Mouse (Mus musculus) lung, embryonic 14.5 days (tissue): ENCODE results near the gene Comt. TPM values are rescaled to one million over a fixed set of nuclear protein-coding genes. Genes with fewer than 3 reads are reported as not detected.

Experiments used
- ATAC-seq: fragments of 200-750 bp; cut with Nextera tagmentation; 2 replicates; pipeline ENCODE4 v1.8.0; 2017; ENCODE audit warnings: mild to moderate bottlenecking, moderate TSS enrichment, moderate library complexity; ENCODE audit not compliant: insufficient read depth
- DNase-seq: peaks from one replicate; pipeline ENCODE4 v3.0.0-alpha.2; 2015
- H3K27ac ChIP-seq: fragments of 300-500 bp; sonication (generic); 2 replicates; pipeline ENCODE4 v1.5.1; 2014; ENCODE audit warnings: low read depth, mild to moderate bottlenecking, moderate library complexity
- H3K27me3 ChIP-seq: fragments of 300-500 bp; sonication (generic); 2 replicates; pipeline ENCODE4 v1.6.1; 2014; ENCODE audit warnings: low read length, control low read depth; ENCODE audit not compliant: insufficient read depth
- H3K36me3 ChIP-seq: fragments of 300-500 bp; sonication (generic); 2 replicates; pipeline ENCODE4 v1.6.1; 2014; ENCODE audit warnings: control low read depth; ENCODE audit not compliant: insufficient read depth
- H3K4me1 ChIP-seq: fragments of 300-500 bp; sonication (generic); 2 replicates; pipeline ENCODE4 v1.6.1; 2014; ENCODE audit warnings: antibody characterized with exemption, control low read depth; ENCODE audit not compliant: insufficient read depth
- H3K4me2 ChIP-seq: fragments of 300-500 bp; sonication (generic); 2 replicates; pipeline ENCODE4 v1.6.1; 2014; ENCODE audit warnings: mild to moderate bottlenecking
- H3K4me3 ChIP-seq: fragments of 300-500 bp; sonication (generic); 2 replicates; pipeline ENCODE4 v1.5.1; 2014; ENCODE audit warnings: low read depth, low read length
- H3K9ac ChIP-seq: fragments of 300-500 bp; sonication (generic); 2 replicates; pipeline ENCODE4 v1.6.1; 2014
- H3K9me3 ChIP-seq: fragments of 300-500 bp; sonication (generic); 2 replicates; pipeline ENCODE4 v1.6.1; 2016; ENCODE audit warnings: low read depth, low read length, control low read depth
- CTCF ChIP-seq: IDR thresholded peaks from 2 replicates; pipeline ENCODE4 v1.5.1; 2016; ENCODE audit warnings: antibody characterized with exemption, low read depth
- WGBS: fragments of 180-500 bp; shearing (Covaris S2); extraction: QIAGEN DNeasy Blood & Tissue Kit; methylation state at CpG from one replicate; pipeline ENCODE4 v1.1.7; 2014; 5-methylcytosine and 5-hydroxymethylcytosine counted together
- polyA plus RNA-seq: library from polyadenylated mRNA; unstranded; fragments of >200 nt; fragmentation: Nextera tagmentation; extraction: Ambion mirVana; gene quantifications from 2 replicates; pipeline ENCODE4 v1.2.1, GENCODE M21; 2014

Comt gene
- polyA plus RNA-seq, 1 experiment from 2014 or later: 97.0 TPM

DNA sequence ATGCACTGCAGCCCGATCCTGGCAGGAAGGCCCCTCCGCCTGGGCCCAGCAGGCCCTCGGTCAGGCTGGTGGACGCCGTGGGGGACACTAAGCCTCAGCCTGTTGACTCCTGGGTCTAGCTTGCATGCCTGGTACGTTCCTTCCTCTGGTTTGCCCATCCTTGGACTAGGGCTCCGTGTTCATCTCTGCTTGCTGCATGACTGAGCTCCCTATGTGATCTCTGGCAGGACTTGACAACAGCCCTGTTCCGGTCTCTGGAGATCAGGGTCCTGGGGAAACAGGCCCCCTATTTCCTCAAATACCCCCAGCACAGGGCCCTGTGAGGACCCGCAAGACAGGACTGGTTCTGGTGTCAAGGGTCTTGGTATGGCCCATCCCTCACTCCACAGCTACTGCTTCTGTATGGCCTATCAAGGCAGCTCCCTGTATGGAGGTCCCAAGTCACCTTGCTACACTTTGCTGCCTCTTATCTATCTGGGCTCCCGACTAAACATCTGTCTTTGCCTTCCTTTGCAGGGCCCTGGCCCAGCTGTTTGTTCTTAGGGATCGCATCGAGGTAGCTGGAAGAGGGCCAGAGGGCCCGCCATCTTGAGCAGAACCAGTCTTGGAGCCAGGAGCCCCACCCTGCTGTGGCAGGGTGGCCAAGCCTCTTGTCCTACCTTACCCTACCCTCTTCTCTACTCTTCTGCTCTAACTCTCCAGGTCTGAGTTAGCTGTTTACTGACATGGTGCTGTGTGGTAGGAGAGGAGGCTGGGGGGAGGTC, 21.4 kb downstream of the Comt start:
- peaks cover 73% of the 10 kb centered on the region for H3K36me3 ChIP-seq

GRCm38 (mm10) chr16:18403285-18403684, 23.4 kb downstream of the Comt start:
- no peak for TF ChIP-seq CTCF
- H3K9me3 ChIP-seq: no peaks in the 10 kb centered on the region
- H3K27me3 ChIP-seq: no peaks in the 10 kb centered on the region
- 86% methylated on average over 12 of the region's 12 CpGs for WGBS
- no peak overlapping the region for H3K4me2 ChIP-seq
- H3K9ac ChIP-seq: no peak overlapping the region
- DNase-seq (no peak), ATAC-seq (no peak)
- peaks cover 6% of the 10 kb centered on the region for H3K4me1 ChIP-seq
- no peak overlapping the region for H3K27ac ChIP-seq
- H3K4me3 ChIP-seq: no peak overlapping the region
- peaks cover 79% of the 10 kb centered on the region for H3K36me3 ChIP-seq

More for the DNA sequence above, 21.4 kb downstream of the Comt start:
- H3K9me3 ChIP-seq: no peaks in the 10 kb centered on the region
- H3K4me2 ChIP-seq: no peak overlapping the region
- peaks cover 6% of the 10 kb centered on the region for H3K4me1 ChIP-seq
- ATAC-seq: no peak
- H3K4me3 ChIP-seq: no peak overlapping the region
- H3K27me3 ChIP-seq: no peaks in the 10 kb centered on the region
- WGBS: 73% methylated on average over 13 of the region's 13 CpGs
- H3K27ac ChIP-seq: 0 out of 2 replicates have a peak overlapping the region, but pooled peaks have one; percentile 13
- no peak for TF ChIP-seq CTCF
- H3K9ac ChIP-seq: no peak overlapping the region
- no peak for DNase-seq

GRCm38 (mm10) chr16:18400472-18401216, 26.0 kb downstream of the Comt start:
- Histone ChIP-seq H3K27me3 (no peaks in the 10 kb centered on the region), H3K4me2 (no peak overlapping the region), H3K9ac (no peak overlapping the region), H3K4me1 (peaks cover 13% of the 10 kb centered on the region), H3K36me3 (peaks cover 84% of the 10 kb centered on the region), H3K9me3 (no peaks in the 10 kb centered on the region), H3K4me3 (no peak overlapping the region), H3K27ac (peak overlapping the region; percentile 76)
- ATAC-seq: peak; percentile 88
- TF ChIP-seq CTCF: no peak
- DNase-seq: peak; percentile 79
- 36% methylated on average over 7 of the region's 7 CpGs for WGBS

GRCm38 (mm10) chr16:18400028-18400427, 26.6 kb downstream of the Comt start:
- 60% methylated on average over 9 of the region's 9 CpGs for WGBS
- Histone ChIP-seq H3K4me2 (no peak overlapping the region), H3K9ac (no peak overlapping the region), H3K4me3 (no peak overlapping the region), H3K4me1 (peaks cover 16% of the 10 kb centered on the region), H3K9me3 (no peaks in the 10 kb centered on the region), H3K27ac (peak overlapping the region; percentile 76), H3K27me3 (no peaks in the 10 kb centered on the region), H3K36me3 (peaks cover 78% of the 10 kb centered on the region)
- DNase-seq: no peak
- no peak for ATAC-seq
- no peak for TF ChIP-seq CTCF

DNA sequence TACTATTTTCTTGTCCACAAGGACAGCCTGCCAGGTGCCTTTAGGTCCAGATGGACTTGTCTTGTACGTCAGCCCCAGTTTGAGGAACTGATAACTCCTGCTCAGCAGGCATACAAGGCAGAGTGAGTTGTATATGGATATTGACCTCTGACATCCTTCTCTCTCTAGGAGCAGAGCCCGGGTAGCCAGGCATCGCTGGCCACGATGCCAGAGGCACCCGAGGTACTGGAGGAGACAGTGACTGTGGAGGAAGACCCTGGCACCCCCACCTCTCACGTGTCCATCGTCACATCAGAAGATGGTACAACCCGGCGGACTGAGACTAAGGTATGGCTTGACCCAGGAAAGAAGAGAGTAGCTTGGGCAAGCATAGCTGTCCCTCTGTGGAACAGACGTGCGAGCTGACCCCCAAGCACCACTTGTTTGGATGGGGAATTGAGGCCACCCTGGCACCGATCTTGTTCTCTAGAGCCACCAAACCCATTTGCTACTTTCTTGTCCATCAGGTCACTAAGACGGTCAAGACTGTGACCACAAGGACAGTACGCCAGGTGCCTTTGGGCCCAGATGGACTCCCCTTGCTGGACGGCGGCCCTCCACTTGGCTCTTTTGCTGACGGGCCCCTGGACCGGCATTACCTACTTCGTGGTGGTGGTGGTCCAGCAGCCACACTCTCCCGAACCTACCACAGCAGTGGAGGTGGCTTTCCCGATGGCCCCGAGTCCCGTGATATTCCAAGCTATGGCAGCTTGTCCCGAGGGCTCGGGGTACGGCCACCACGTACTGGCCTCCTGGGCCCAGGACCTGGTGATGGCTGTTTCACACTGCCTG, 29.6 kb downstream of the Comt start:
- Histone ChIP-seq H3K9me3 (no peaks in the 10 kb centered on the region), H3K36me3 (peaks cover 49% of the 10 kb centered on the region), H3K4me1 (peaks cover 29% of the 10 kb centered on the region), H3K4me3 (no peak overlapping the region), H3K27ac (no peak overlapping the region; the same call in 1 of the 2 replicates), H3K27me3 (no peaks in the 10 kb centered on the region), H3K4me2 (no peak overlapping the region), H3K9ac (no peak overlapping the region)
- no peak for DNase-seq
- 95% methylated on average over 27 of the region's 27 CpGs for WGBS
- no peak for ATAC-seq
- TF ChIP-seq CTCF: no peak

DNA sequence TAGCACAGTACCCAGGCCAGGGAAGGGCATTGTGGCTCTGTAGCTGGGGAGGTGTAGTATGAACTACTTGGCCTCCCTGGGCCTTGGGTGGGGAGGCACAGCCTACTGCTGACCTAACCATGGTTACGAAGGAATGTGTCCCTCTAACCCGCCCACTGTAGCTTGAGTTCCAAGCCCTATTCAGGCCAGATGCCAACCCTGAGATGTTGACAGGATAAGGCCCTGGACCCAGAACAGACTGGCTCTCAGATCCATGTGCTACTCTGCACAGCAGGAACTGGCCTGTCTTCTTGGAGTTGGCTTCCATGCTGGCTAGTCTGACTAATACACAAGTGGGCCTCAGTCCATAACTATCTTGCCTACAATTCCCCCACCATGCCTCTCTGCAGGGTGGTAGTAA, 30.5 kb downstream of the Comt start:
- Histone ChIP-seq H3K4me3 (no peak overlapping the region), H3K36me3 (peaks cover 41% of the 10 kb centered on the region), H3K27me3 (no peaks in the 10 kb centered on the region), H3K9me3 (no peaks in the 10 kb centered on the region), H3K4me2 (peak overlapping the region; percentile 26; the same call in 1 of the 2 replicates), H3K9ac (no peak overlapping the region), H3K4me1 (peaks cover 27% of the 10 kb centered on the region), H3K27ac (peak overlapping the region; percentile 73; the same call in 1 of the 2 replicates)
- TF ChIP-seq CTCF: no peak
- DNase-seq (peak; percentile 44), ATAC-seq (no peak)
- WGBS: 49% methylated on average over 2 of the region's 2 CpGs
